Mouse (Mus musculus) limb, embryonic 10.5 days (tissue): Measurements from ENCODE around the gene Slc4a1ap. TPM values are rescaled to one million over a fixed set of nuclear protein-coding genes. Genes with fewer than 3 reads are reported as not detected.
"Not testable (repeated sequence)": the region's sequence is repeated elsewhere in the genome, so short reads cannot be mapped to it uniquely, and the experiment has no call there.

Experiments
- DNase-seq: peaks from one replicate; pipeline ENCODE4 v3.0.0-alpha.2; 2017; ENCODE audit warnings: low spot score
- H3K27ac ChIP-seq: fragments of 300-500 bp; sonication (generic); 2 replicates; pipeline ENCODE4 v1.5.1; 2016; ENCODE audit warnings: mild to moderate bottlenecking
- H3K27me3 ChIP-seq: fragments of 300-500 bp; sonication (generic); 2 replicates; pipeline ENCODE4 v1.6.1; 2016; ENCODE audit warnings: low read depth, mild to moderate bottlenecking; ENCODE audit not compliant: poor library complexity, severe bottlenecking
- H3K36me3 ChIP-seq: fragments of 300-500 bp; sonication (generic); 2 replicates; pipeline ENCODE4 v1.6.1; 2016; ENCODE audit warnings: mild to moderate bottlenecking, moderate library complexity
- H3K4me1 ChIP-seq: fragments of 300-500 bp; sonication (generic); 2 replicates; pipeline ENCODE4 v1.6.1; 2016
- H3K4me3 ChIP-seq: fragments of 300-500 bp; sonication (generic); 2 replicates; pipeline ENCODE4 v1.5.1; 2016; ENCODE audit warnings: mild to moderate bottlenecking, moderate library complexity
- H3K9me3 ChIP-seq: fragments of 300-500 bp; sonication (generic); replicated peaks from 2 replicates; pipeline ENCODE4 v1.6.1; 2016; ENCODE audit warnings: mild to moderate bottlenecking
- WGBS: fragments of 180-500 bp; shearing (Covaris S2); methylation state at CpG from one replicate; pipeline ENCODE4 v1.1.7; 2016; 5-methylcytosine and 5-hydroxymethylcytosine counted together
- polyA plus RNA-seq: library from polyadenylated mRNA; unstranded; fragments of >200 nt; fragmentation: Nextera tagmentation; extraction: Ambion mirVana; gene quantifications from 2 replicates; pipeline ENCODE4 v1.2.1, GENCODE M21; 2016

Gene Slc4a1ap
- polyA plus RNA-seq, 1 experiment from 2014 or later: 34.4 TPM

DNA sequence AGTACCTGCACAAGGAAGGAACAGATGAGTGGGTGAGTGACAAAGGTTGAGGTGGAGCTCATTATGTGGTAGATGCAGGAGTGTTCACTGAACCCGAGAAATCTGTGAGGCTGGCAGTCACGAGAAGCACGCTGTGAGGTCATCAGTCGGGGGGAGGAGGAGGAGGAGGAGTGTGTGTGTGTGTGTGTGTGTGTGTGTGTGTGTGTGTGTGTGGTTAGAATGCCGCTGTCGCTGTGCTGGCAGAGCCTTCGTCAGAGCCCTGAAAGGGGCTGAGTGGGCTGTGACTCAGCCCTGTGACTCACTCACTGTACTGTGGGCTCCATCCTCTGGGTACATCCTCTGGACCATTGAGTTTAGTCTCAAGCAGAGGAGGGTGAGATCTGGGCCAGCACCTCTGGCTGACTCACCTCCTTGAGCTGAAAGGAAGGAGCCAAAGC lies 49.8 kb downstream of the Slc4a1ap start:
- Histone ChIP-seq H3K4me3 (no peak overlapping the region), H3K27me3 (no peaks in the 10 kb centered on the region), H3K27ac (no peak overlapping the region), H3K36me3 (no peaks in the 10 kb centered on the region), H3K4me1 (peaks cover 5% of the 10 kb centered on the region), H3K9me3 (no peaks in the 10 kb centered on the region)
- WGBS: 90% methylated on average over 7 of the region's 7 CpGs
- DNase-seq: no peak

DNA sequence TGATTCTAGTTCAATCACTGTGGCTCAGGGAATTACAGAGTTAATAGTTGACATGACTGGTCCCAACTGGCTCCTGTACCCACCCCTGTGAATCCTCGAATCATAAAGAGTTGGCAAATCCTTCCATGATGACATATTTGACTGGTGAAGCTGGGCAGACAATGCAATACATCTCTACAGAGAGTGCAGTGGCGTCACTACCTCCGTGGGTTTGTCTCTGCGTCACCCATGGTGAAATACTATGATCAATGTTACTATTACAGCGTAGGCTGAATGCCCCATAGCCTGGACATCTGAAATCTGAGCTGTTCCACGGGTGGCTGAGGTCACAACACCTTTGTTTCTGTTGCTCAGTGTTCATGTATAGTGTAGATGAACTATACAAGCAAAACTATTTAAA lies 54.5 kb downstream of the Slc4a1ap start:
- no peaks in the 10 kb centered on the region for H3K27me3 ChIP-seq
- H3K36me3 ChIP-seq: no peaks in the 10 kb centered on the region
- H3K4me1 ChIP-seq: peaks cover 3% of the 10 kb centered on the region; the same call in 1 of the 2 replicates
- H3K9me3 ChIP-seq: no peaks in the 10 kb centered on the region
- H3K27ac ChIP-seq: no peak overlapping the region
- 87% methylated on average over 6 of the region's 6 CpGs for WGBS
- no peak overlapping the region for H3K4me3 ChIP-seq
- no peak for DNase-seq

DNA sequence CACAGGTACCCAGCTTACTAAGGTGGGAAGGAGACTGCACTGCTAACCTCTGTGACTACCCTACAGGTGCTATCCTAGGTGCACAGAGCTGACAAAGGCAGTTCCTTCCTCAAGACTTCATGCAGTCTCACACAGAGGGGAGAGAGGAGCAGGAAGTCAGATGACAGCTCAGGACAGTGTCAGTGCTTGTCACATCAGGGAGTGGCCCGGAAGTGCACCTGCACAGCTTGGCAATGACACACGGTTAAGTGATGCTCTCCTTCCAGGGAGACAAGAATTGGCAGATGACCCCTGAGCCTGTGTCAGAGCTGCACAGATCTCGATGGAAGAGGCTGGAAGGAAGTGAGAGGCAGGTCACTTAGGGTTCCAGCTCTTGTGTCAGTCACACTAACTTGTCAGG lies 55.1 kb downstream of the Slc4a1ap start:
- H3K27ac ChIP-seq: no peak overlapping the region
- peaks cover 6% of the 10 kb centered on the region for H3K4me1 ChIP-seq
- no peak for DNase-seq
- no peaks in the 10 kb centered on the region for H3K36me3 ChIP-seq
- no peak overlapping the region for H3K4me3 ChIP-seq
- no peaks in the 10 kb centered on the region for H3K27me3 ChIP-seq
- H3K9me3 ChIP-seq: no peaks in the 10 kb centered on the region
- 79% methylated on average over 3 of the region's 3 CpGs for WGBS

DNA sequence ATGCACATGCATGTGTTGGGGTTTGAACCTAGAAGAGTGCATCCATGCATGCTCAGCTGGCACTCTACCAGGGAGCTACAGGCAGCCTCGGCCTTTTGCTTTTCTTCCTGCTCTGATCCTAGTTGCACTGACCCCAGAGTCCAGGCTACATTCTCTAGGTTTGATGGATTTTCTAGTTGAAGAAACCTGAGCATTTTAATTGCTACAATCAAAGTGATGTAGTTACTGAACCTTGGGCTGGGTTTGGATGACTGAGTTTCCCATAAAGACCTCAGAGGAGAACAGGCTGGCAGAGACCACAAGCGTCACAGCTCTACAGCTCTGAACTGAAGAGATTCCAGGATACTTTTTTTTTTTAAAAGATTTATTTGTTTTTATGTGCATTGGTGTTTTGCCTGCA lies 56.5 kb downstream of the Slc4a1ap start:
- no peak overlapping the region for H3K27ac ChIP-seq
- H3K27me3 ChIP-seq: no peaks in the 10 kb centered on the region
- 85% methylated on average over 2 of the region's 2 CpGs for WGBS
- H3K4me3 ChIP-seq: no peak overlapping the region
- no peaks in the 10 kb centered on the region for H3K36me3 ChIP-seq
- no peaks in the 10 kb centered on the region for H3K9me3 ChIP-seq
- H3K4me1 ChIP-seq: peaks cover 20% of the 10 kb centered on the region
- DNase-seq: no peak

DNA sequence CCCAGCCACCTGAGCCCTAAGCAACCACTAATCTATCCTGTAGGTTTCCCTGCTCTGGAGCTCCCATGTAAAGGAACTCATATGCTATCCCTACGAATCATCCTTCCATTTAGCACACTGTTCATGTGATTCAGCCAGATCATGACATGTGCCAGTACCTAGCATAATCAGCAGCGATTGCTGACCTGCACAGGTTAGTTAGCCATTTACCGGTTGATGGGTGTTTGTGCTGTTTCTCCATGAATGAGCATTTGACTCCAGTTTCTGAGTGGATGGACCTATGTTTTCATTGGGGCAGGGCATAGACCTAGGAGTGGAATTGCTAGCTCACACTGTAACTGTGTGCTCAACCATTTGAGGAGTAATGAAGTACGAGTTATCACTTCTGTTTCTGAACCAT lies 58.7 kb downstream of the Slc4a1ap start:
- no peak for DNase-seq
- H3K9me3 ChIP-seq: no peaks in the 10 kb centered on the region
- no peaks in the 10 kb centered on the region for H3K36me3 ChIP-seq
- H3K27ac ChIP-seq: no peak overlapping the region
- no peak overlapping the region for H3K4me3 ChIP-seq
- 91% methylated on average over 4 of the region's 4 CpGs for WGBS
- H3K27me3 ChIP-seq: no peaks in the 10 kb centered on the region
- H3K4me1 ChIP-seq: peaks cover 33% of the 10 kb centered on the region

DNA sequence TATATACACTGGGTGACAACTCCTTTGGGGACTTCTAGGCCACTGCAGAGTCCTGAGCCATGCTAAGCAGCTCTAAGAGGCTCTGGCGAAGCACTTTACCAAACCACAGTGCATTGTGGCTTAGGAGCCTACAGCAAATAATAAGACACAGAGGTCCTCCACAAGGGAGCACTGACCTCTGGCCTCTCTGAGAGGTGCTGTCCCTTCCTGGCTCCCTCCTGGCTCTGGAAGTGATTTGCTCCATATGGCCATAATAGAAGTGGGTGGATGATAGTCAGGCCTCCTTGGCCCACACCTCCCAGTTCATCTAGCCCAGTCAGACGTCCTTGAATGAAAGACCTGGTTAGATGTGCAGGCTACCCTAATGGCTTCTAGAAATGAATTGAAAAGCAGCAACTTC lies 61.2 kb downstream of the Slc4a1ap start:
- no peaks in the 10 kb centered on the region for H3K9me3 ChIP-seq
- DNase-seq: peak; percentile 42
- peaks cover 33% of the 10 kb centered on the region for H3K4me1 ChIP-seq
- peak overlapping the region; percentile 59; the same call in 1 of the 2 replicates for H3K27ac ChIP-seq
- H3K36me3 ChIP-seq: no peaks in the 10 kb centered on the region
- H3K4me3 ChIP-seq: no peak overlapping the region
- no peaks in the 10 kb centered on the region for H3K27me3 ChIP-seq
- 20% methylated on average over 2 of the region's 2 CpGs for WGBS

DNA sequence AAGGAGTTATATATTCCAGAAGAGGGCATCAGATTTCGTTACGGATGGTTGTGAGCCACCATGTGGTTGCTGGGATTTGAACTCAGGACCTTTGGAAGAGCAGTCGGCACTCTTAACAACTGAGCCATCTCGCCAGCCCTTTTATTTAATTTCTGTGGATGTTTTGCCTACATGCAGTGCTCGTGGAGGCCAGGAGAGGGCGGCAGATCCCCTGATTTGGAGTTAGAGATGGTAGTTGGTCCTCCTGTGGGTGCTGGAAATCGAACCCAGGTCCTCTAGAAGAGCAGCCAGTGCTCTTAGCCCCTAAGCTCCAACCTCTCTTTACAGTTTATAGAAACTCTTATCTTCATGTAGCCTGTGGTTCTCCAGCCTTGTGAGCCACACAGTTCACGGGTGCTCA lies 61.9 kb downstream of the Slc4a1ap start:
- WGBS: 84% methylated on average over 8 of the region's 8 CpGs
- not testable (repeated sequence) for H3K4me3 ChIP-seq, H3K9me3 ChIP-seq, DNase-seq, H3K27me3 ChIP-seq, H3K36me3 ChIP-seq
- peaks cover 33% of the 10 kb centered on the region for H3K4me1 ChIP-seq
- peak overlapping the region; percentile 83; the same call in 1 of the 2 replicates for H3K27ac ChIP-seq

DNA sequence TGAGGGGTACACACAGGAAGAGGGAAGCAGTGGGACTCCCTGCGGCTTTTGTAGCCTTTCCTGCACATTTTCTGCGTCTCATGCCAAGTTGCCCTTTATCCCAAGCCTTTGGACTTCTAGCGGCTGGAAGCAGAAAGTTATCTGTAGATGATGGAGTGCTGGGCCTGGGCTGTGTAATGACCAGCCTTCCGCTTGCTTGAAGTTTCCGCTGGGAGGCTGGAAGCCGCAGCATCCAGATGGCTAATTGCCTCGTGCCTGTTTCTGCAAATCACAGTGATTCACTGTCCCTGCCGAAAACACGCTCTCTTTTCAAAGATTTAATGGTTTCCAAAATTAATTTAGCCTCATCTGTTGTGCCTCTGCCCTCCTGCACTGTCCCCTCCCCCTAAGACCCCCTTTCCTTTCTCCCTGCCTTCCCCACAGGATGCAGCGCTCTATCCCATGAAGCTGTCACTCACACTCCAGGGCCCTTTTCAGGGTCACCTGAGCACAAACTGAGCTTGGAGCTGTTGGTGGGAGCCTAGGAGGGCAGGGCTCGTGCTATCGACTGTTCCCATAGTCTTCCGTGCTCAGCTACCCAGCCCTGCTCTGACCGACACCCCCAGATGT lies 63.0 kb downstream of the Slc4a1ap start:
- Histone ChIP-seq H3K27ac (peak overlapping the region; percentile 83), H3K36me3 (no peaks in the 10 kb centered on the region), H3K4me1 (peaks cover 33% of the 10 kb centered on the region), H3K27me3 (no peaks in the 10 kb centered on the region), H3K4me3 (0 out of 2 replicates have a peak overlapping the region, but pooled peaks have one; percentile 17), H3K9me3 (no peaks in the 10 kb centered on the region)
- DNase-seq: peak; percentile 65
- WGBS: 35% methylated on average over 14 of the region's 14 CpGs

DNA sequence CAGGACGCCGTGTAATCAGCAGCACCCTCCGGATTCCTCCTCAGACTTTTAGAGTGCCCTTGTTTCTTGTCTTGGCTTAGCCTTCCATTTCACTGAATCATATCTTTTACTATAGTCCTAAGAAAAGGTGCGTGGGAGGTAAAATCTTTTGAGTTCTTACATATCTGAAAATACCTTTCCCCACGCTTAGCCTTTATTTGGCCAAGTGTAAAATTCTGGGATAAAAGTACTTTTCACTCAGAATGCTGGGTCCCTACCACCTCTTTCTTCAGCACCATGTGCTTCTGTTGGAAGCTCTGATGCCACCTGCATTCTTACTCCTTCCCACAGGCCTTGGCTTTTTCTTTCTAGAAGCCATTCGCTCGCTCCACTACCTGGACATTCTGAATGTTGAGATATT lies 64.3 kb downstream of the Slc4a1ap start:
- peaks cover 39% of the 10 kb centered on the region for H3K4me1 ChIP-seq
- no peaks in the 10 kb centered on the region for H3K9me3 ChIP-seq
- no peak overlapping the region for H3K4me3 ChIP-seq
- 92% methylated on average over 7 of the region's 7 CpGs for WGBS
- H3K36me3 ChIP-seq: no peaks in the 10 kb centered on the region
- DNase-seq: no peak
- no peaks in the 10 kb centered on the region for H3K27me3 ChIP-seq
- no peak overlapping the region for H3K27ac ChIP-seq

DNA sequence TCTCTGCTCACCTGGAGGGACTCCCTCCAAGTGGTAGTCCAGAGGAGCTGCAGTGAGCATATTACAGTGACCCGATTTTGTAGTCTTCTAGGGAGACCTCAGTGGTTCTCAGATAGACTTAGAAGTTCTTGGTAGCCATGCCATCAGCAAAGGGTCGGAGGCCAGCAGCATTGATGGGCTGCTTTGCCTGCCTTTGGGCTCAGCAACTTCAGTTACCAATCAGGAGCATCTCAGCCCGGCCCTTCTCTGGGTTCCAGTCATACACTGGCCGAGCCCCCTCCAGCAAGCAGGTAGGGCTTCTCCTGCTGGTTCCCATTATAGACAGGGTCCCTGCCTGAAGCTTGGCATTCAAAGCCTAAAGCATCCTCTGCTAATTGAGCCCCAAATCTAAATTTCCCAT lies 69.1 kb downstream of the Slc4a1ap start:
- 54% methylated on average over 4 of the region's 4 CpGs for WGBS
- no peak for DNase-seq
- no peaks in the 10 kb centered on the region for H3K9me3 ChIP-seq

DNA sequence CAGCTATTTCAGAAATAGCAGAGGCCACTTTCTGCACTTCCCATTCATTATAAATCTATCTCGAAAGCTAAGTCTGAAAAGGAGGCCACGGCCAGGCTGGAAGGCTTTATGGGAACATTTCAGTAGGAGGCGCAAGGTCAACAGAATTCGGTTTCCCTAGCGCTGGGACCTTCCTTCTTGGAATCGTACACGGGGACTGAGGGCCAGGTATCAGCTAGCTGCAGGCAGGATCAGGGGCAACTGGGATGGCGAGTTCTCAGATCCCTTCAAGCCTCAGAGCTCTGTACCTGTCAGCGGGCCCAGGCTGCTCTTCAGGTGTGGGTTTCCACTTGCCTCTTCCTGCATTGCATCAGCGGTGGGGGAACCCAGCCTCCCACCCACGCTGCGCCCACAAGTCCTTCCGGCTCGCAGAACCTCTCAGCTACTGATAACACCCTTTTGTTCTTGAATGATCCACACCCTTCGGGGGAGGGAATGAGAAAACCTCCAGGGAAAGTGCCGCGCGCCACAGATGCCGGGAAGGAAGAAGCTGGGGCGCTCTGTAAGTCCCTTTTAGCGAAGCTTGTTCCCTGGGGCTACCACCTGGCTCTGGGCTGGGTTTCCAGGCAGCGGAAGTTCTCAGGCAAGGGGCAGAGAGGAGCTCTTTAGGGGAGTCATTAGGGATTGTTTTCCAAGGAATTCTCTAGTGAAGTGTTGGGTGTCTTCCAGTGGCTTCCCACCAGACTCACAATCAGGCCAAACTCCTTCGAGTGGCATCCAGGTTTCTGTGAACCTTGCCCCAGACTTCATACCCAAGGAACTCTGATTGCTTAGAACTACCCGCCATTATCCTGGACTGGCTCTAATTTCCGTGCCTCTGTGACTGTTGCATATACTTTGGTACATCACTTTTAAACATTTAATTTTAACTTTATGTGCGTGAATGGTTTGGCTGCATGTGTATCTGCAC lies 70.0 kb downstream of the Slc4a1ap start, which contains the start of gene Mrpl33:
Gene Mrpl33 (plus strand): TSS at position 455 of the 949 bp plus-strand sequence.
- peaks cover 16% of the 10 kb centered on the region for H3K4me1 ChIP-seq
- 9% methylated on average over 26 of the region's 26 CpGs for WGBS

More for the DNA sequence above, 69.1 kb downstream of the Slc4a1ap start:
- peaks cover 12% of the 10 kb centered on the region for H3K27me3 ChIP-seq
- H3K4me3 ChIP-seq: no peak overlapping the region
- no peaks in the 10 kb centered on the region for H3K36me3 ChIP-seq
- H3K27ac ChIP-seq: no peak overlapping the region
- peaks cover 16% of the 10 kb centered on the region for H3K4me1 ChIP-seq

DNA sequence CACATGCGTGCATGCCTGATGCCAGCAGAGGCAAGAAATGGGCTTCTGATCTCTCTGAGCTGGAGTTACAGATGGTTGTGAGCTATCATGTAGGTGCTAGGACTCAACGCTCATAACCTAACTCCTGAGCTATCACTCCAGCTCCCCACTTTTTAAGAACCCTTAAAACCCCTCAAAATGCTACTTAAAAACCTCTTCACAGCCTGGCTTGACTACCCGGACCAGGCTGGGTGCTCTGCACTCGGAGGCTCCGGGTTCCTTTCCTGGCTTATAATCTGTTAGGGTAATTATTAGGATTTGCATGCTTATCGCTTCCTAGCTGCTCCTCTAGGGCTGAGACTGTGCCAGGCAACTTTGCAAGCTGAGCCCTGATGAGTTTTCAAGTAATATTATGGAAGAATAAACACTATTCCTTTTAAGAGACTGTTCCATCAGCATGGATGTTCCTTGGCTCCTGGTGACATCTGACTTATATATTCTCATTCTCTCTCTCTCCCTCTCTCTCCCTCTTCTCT lies 70.7 kb downstream of the Slc4a1ap start:
- WGBS: 68% methylated on average over 6 of the region's 6 CpGs
- Histone ChIP-seq H3K27ac (no peak overlapping the region), H3K4me3 (no peak overlapping the region), H3K9me3 (no peaks in the 10 kb centered on the region), H3K4me1 (peaks cover 18% of the 10 kb centered on the region), H3K36me3 (no peaks in the 10 kb centered on the region), H3K27me3 (peaks cover 12% of the 10 kb centered on the region)
- DNase-seq: no peak

More for the DNA sequence above, 70.0 kb downstream of the Slc4a1ap start, which contains the start of gene Mrpl33:
- peaks cover 12% of the 10 kb centered on the region for H3K27me3 ChIP-seq
- H3K9me3 ChIP-seq: no peaks in the 10 kb centered on the region
- peak; percentile 58 for DNase-seq
- no peaks in the 10 kb centered on the region for H3K36me3 ChIP-seq
- H3K27ac ChIP-seq: peak within 1 kb of the TSS; percentile 64
- H3K4me3 ChIP-seq: peak within 1 kb of the TSS; percentile 49

DNA sequence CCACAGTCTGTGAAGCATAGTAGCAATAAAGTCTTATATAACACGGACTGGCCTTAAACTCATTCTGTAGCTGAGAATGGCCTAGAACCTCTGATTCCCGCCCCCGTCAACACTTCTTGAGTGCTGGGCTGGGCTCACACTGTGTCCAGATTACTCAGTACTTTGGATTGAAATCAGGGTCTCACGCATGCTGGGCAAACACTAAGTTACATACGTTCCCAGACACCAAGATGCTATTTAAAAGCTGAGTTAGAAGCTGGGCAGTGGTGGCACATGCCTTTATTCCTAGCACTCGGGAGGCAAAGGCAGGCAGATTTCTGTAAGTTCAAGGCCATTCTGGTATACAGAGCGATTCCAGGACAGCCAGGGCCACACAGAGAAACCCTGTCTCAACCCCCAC lies 71.3 kb downstream of the Slc4a1ap start:
- 84% methylated on average over 7 of the region's 7 CpGs for WGBS
- H3K9me3 ChIP-seq: no peaks in the 10 kb centered on the region
- H3K36me3 ChIP-seq: no peaks in the 10 kb centered on the region
- DNase-seq: no peak
- no peak overlapping the region for H3K27ac ChIP-seq
- H3K27me3 ChIP-seq: peaks cover 12% of the 10 kb centered on the region
- H3K4me3 ChIP-seq: no peak overlapping the region
- peaks cover 18% of the 10 kb centered on the region for H3K4me1 ChIP-seq
